Mouse (Mus musculus) midbrain, embryonic 10.5 days (tissue): ENCODE data around the gene Romo1. TPM values are rescaled to one million over a fixed set of nuclear protein-coding genes. Genes with fewer than 3 reads are reported as not detected.
"Not testable (repeated sequence)": the region's sequence is repeated elsewhere in the genome, so short reads cannot be mapped to it uniquely, and the experiment has no call there.

ENCODE experiments used
- DNase-seq: peaks from one replicate; pipeline ENCODE4 v3.0.0-alpha.2; 2017; ENCODE audit warnings: low spot score
- H3K27ac ChIP-seq: fragments of 300-500 bp; sonication (generic); replicated peaks from 2 replicates; pipeline ENCODE4 v1.5.1; 2016; ENCODE audit warnings: mild to moderate bottlenecking
- H3K27me3 ChIP-seq: fragments of 300-500 bp; sonication (generic); 2 replicates; pipeline ENCODE4 v1.6.1; 2016; ENCODE audit warnings: low read depth, mild to moderate bottlenecking; ENCODE audit not compliant: poor library complexity, severe bottlenecking
- H3K36me3 ChIP-seq: fragments of 300-500 bp; sonication (generic); 2 replicates; pipeline ENCODE4 v1.6.1; 2016; ENCODE audit warnings: mild to moderate bottlenecking, moderate library complexity
- H3K4me1 ChIP-seq: fragments of 300-500 bp; sonication (generic); 2 replicates; pipeline ENCODE4 v1.6.1; 2016
- H3K4me3 ChIP-seq: fragments of 300-500 bp; sonication (generic); 2 replicates; pipeline ENCODE4 v1.5.1; 2016; ENCODE audit warnings: mild to moderate bottlenecking, moderate library complexity
- H3K9me3 ChIP-seq: fragments of 300-500 bp; sonication (generic); replicated peaks from 2 replicates; pipeline ENCODE4 v1.6.1; 2016; ENCODE audit warnings: mild to moderate bottlenecking
- WGBS: fragments of 180-500 bp; shearing (Covaris S2); methylation state at CpG from one replicate; pipeline ENCODE4 v1.1.7; 2016; 5-methylcytosine and 5-hydroxymethylcytosine counted together
- polyA plus RNA-seq: library from polyadenylated mRNA; unstranded; fragments of >200 nt; fragmentation: Nextera tagmentation; extraction: Ambion mirVana; gene quantifications from 2 replicates; pipeline ENCODE4 v1.2.1, GENCODE M21; 2016

Romo1 gene
- polyA plus RNA-seq: 426 and 441 TPM in 2 replicates

DNA sequence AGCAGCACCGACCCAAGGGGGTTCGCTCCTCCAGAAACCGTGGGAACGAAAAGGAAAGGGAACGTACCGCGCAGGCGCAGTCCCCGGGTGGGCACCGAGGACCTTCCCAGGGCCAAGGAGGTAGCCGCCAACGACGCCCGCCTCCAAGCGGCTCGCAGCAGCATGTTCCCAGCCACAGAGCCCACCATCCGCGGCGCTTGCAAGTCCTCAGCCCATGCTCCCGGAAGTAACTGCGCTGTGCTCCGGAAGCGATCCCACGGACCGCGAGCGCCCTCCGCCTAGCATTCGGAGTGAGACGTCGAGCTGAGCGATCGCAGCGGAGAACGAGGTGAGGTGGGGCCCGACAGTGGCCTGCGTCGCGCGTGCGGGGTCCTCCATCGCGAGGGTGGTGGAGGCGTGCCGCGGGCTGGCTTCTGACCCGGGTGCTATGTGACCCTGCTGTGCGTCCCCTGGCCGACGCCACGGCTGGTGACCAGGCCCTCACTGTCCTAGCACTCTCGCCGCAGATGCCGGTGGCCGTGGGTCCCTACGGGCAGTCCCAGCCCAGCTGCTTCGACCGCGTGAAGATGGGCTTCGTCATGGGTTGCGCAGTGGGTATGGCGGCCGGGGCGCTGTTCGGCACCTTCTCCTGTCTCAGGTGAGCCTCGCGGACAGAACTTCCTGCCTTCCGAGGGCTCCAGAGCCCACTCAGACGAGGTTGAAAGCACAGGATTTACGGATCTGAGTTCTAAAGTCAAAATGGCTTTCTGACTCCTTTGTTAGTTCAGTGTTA is at the start of gene Romo1, which contains the start of gene Nfs1:
TSS of gene Romo1 (plus strand) at position 87 of the 772 bp plus-strand sequence.
TSS of gene Nfs1 (minus strand) at position 234 of the 772 bp plus-strand sequence.
- under 1% methylated on average over 70 of the region's 70 CpGs for WGBS
- peak within 1 kb of the TSS; percentile 85 for H3K4me3 ChIP-seq
- peaks cover 22% of the 10 kb centered on the region for H3K4me1 ChIP-seq
- peaks cover 53% of the 10 kb centered on the region for H3K36me3 ChIP-seq
- H3K9me3 ChIP-seq: no peaks in the 10 kb centered on the region
- peak within 1 kb of the TSS; percentile 94 for H3K27ac ChIP-seq
- DNase-seq: peak; percentile 99
- no peaks in the 10 kb centered on the region for H3K27me3 ChIP-seq

DNA sequence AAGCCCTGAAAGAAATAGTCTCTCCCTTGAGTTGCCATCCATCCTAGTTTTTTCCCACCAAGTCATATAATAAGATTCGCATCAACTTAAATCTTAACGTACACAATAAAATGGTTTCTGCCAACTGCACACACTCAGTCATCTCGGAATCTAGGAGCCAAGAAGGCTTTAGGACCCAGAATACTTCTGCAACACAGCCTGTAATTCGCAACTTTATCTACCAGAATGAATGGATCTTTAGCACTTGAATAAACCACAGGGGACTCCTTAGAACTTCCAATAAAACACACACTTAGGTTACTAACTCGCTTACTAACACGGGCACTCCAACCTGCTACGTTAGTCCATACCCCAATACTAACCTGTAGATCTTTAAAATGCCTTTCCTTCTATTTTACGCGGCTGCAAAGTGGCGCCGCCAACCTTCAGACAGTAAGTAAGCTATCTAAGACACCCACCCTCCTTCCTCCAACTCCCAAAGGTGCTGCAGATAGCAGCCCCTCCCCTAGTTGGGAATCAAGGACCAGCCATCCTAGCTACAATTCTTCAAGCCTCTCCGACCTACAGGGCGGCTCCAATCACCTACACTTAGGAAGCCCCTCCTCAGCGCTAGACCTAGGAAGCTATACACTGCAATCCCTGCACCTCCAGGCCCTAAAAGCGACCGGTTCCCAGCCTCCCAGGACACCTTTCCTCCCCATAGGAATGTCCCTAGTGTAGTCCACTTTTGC is 33.0 kb upstream of the Romo1 start:
- Histone ChIP-seq H3K36me3 (peaks cover 35% of the 10 kb centered on the region), H3K27ac (peak overlapping the region; percentile 98), H3K4me1 (peaks cover 20% of the 10 kb centered on the region), H3K9me3 (no peaks in the 10 kb centered on the region), H3K27me3 (no peaks in the 10 kb centered on the region), H3K4me3 (peak overlapping the region; percentile 96)
- no peak for DNase-seq
- WGBS: under 1% methylated on average over 16 of the region's 16 CpGs

DNA sequence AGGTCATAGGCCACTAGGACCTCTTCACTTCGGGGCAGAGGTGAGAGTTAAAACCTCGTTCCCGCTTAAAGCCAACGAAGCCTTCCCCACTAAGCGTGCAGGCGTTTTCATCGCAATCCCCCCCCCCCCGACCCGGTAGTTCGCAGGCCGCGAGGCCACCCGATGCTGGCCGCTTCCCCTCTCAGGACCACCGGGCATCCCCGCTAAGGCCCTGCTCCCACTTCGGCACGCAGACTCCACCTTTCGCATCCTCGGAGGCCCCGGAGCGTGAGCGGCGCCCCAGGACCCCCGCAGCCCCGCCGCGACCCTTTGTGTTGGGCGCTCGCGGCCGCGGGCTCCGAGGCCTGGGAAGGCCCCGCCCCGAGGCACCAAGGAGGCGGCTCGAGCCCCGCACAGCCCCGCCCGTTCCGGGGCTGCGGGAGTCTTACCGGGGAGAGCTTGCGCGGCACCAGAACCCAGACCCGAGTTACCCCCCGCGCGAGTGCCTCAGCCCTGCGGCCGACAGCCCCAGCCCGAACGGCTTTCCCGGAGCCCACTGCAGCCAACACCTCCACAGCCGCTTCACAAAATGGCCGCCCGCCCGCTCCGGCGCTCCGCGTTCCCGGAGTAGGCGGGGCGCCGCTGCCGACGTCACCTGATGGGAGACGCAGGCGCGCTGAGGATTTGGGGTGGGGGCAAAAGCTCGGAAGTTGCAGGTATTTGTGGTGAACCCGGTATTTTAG is 32.3 kb upstream of the Romo1 start, which contains the start of the genes Cpne1 and Rbm12:
TSS of gene Cpne1 (minus strand) at position 608 of the 722 bp plus-strand sequence.
TSS of gene Rbm12 (minus strand) at position 621 of the 722 bp plus-strand sequence.
- WGBS: under 1% methylated on average over 74 of the region's 74 CpGs
- Histone ChIP-seq H3K4me1 (peaks cover 20% of the 10 kb centered on the region), H3K27me3 (no peaks in the 10 kb centered on the region), H3K4me3 (peak within 1 kb of the TSS; percentile 96), H3K9me3 (no peaks in the 10 kb centered on the region), H3K36me3 (peaks cover 30% of the 10 kb centered on the region), H3K27ac (peak within 1 kb of the TSS; percentile 98)
- DNase-seq: peak; percentile 95

DNA sequence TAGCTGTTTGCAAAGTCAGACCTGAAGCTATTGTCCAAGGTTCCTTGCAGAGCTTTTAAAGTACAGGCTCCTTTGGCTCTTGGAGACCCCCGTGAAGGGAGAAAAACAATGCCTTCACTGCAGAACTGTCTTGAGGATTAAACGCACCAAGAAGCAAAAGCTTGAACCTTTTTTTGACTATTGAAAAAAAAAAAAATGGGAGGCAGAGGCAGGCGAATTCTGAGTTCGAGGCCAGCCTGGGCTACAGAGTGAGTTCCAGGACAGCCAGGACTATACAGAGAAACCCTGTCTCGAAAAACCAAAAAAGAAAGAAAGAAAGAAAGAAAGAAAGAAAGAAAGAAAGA is 31.8 kb upstream of the Romo1 start:
- DNase-seq, H3K9me3 ChIP-seq, H3K27me3 ChIP-seq: not testable (repeated sequence)
- peaks cover 25% of the 10 kb centered on the region for H3K36me3 ChIP-seq
- H3K4me1 ChIP-seq: peaks cover 20% of the 10 kb centered on the region
- H3K27ac ChIP-seq: peak overlapping the region; percentile 98
- WGBS: 29% methylated on average over 5 of the region's 5 CpGs
- peak overlapping the region; percentile 96 for H3K4me3 ChIP-seq

DNA sequence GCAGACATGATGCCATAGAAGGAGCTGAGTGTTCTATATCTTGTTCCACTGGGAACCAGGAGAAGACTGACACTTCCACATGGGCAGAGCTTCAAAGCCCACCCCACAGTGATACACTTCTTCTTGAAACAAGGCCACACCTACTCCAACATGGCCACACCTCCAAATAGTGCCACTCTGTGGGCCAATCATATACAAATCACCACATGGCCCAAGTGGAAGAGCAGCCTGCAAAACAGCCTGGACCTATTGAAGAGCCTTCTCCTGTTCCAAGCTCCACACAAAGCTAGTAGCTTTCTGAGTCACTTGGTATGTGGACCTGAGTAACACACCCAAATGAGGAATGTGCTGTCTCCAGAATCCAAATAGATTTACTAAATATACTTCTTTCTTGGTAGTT is 24.3 kb upstream of the Romo1 start:
- Histone ChIP-seq H3K4me3 (no peak overlapping the region), H3K27me3 (no peaks in the 10 kb centered on the region), H3K27ac (no peak overlapping the region), H3K9me3 (no peaks in the 10 kb centered on the region), H3K36me3 (peaks cover 15% of the 10 kb centered on the region), H3K4me1 (no peaks in the 10 kb centered on the region)
- DNase-seq: no peak

DNA sequence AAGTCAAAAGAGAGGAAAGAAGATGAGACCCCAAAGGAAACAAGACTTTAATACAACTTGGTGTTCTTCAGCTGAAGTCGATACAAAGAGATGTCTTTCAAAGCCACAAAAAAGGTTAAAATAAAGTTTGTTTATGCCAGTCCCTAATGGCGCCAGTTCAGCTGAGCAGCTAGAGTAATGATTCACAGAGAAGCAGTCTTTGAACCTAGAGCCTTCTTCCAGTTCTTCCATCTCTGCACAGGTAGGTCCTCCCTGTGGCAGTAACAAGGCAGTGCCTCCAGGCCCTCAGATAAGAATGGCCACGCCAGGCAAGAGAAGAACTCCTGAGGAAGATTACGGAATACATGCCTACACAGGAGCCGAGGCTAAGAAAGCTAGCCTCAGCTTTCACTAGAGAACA is 20.1 kb upstream of the Romo1 start:
- DNase-seq: no peak
- WGBS: 90% methylated on average over 5 of the region's 5 CpGs
- Histone ChIP-seq H3K4me3 (no peak overlapping the region), H3K36me3 (peaks cover 46% of the 10 kb centered on the region), H3K9me3 (no peaks in the 10 kb centered on the region), H3K27me3 (no peaks in the 10 kb centered on the region), H3K27ac (no peak overlapping the region), H3K4me1 (no peaks in the 10 kb centered on the region)

DNA sequence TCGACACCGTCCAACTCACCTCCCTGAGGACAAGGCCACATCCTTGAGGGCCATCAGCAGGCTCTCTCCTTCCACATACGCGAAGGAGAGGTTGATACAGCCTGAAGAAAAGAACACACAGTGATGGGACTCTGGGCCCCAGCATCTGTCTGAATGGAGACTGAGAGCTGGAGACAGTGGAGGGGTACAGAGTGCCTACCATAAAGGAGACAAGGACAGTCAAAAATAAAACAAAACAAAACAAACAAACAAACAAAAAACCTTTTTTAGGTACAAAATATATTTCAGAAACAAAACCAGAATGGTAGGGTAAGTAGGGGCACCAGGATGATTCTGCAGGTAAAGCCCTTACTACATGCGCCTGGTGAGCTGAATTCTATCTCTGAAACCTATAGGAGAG is 16.8 kb upstream of the Romo1 start, which contains the start of gene Gm28036:
TSS of gene Gm28036 (minus strand) at position 101 of the 400 bp plus-strand sequence.
- H3K4me1 ChIP-seq: no peaks in the 10 kb centered on the region
- DNase-seq: no peak
- WGBS: 94% methylated on average over 5 of the region's 5 CpGs
- H3K36me3 ChIP-seq: peaks cover 67% of the 10 kb centered on the region
- H3K27me3 ChIP-seq: no peaks in the 10 kb centered on the region
- no peak within 1 kb of the TSS for H3K27ac ChIP-seq
- H3K4me3 ChIP-seq: no peak within 1 kb of the TSS
- H3K9me3 ChIP-seq: no peaks in the 10 kb centered on the region

DNA sequence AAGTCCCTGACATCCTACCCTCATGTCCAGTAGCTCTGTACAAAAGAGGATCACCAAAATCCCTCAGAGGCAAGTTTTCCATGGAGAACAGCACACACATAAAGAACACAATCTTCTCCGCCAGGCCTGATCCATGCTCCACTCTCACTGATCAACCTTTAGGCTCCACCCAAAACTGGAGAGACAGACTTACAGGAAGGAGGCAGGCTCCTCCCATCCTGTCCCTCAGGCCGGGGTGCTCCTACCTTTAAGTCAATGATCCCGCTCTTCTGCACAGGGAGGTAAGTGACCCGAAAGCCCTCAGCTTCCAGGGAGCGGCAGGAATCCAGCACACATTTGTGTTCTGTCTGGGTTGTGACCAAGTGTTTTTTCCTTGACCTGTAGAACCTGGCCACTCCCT is 9.7 kb upstream of the Romo1 start:
- Histone ChIP-seq H3K27ac (no peak overlapping the region), H3K36me3 (peaks cover 49% of the 10 kb centered on the region), H3K9me3 (no peaks in the 10 kb centered on the region), H3K27me3 (no peaks in the 10 kb centered on the region), H3K4me1 (no peaks in the 10 kb centered on the region), H3K4me3 (no peak overlapping the region)
- WGBS: 90% methylated on average over 5 of the region's 5 CpGs
- DNase-seq: no peak

DNA sequence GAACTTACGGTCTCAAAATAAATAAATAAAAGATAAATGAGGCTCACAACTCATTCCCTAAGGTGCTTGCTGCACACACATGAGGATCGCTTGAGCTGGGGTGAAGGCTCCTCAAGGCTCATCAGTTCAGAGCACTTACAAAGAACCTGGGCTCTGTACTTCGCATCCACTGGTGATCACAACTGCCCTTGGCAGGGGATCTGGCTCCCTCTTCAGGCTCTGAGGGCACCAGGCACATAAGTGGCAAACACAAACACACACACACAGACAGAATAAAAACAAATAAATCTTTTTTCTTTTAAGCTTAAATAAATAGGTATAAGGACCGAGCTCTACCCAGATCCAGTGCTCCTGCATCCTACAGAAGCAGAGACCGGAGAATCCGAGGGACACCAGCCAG is 8.1 kb upstream of the Romo1 start:
- Histone ChIP-seq H3K4me3 (no peak overlapping the region), H3K36me3 (peaks cover 49% of the 10 kb centered on the region), H3K27me3 (no peaks in the 10 kb centered on the region), H3K9me3 (no peaks in the 10 kb centered on the region), H3K4me1 (no peaks in the 10 kb centered on the region), H3K27ac (no peak overlapping the region)
- no peak for DNase-seq
- WGBS: 86% methylated on average over 6 of the region's 6 CpGs

DNA sequence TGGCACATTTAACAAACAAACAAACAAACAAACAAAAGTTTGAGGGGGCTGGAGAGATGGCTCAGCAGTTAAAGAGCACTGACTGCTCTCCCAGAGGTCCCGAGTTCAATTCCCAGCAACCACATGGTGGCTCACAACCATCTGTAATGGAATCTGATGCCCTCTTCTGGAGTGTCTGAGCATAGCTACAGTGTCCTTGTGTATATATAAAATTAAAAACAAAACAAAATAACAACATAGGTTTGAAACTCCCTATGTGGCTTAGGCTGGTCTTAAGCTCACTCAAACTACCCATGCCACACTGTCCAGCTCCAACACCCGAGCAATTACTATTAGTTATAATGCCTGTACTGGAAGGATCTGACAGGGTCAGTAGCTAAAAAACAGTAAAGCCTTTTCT is 1.0 kb upstream of the Romo1 start:
- H3K27me3 ChIP-seq: no peaks in the 10 kb centered on the region
- peak overlapping the region; percentile 85 for H3K4me3 ChIP-seq
- WGBS: 91% methylated on average over 2 of the region's 2 CpGs
- H3K4me1 ChIP-seq: peaks cover 22% of the 10 kb centered on the region
- no peak overlapping the region for H3K27ac ChIP-seq
- H3K9me3 ChIP-seq: no peaks in the 10 kb centered on the region
- DNase-seq: no peak
- peaks cover 46% of the 10 kb centered on the region for H3K36me3 ChIP-seq

DNA sequence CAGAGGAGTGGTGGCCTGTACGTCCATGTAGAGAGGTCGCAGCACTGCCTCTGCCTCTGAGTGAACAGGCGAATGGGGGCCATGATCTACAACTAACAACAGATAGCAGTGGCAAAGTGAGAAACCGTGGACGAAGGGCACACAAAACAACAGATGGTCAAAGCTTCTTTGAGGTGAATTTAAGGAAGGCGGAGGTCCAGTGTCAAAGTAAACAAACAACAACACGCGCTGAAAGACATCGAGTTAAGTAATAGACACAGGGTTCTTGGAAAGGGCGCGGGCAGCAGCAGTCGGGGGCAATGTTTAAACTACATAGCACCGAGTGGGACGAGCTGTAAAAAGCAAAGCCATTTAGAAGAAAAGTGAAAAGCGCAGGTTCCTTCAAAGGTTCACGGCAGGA is 472 bp upstream of the Romo1 start:
- Histone ChIP-seq H3K36me3 (peaks cover 51% of the 10 kb centered on the region), H3K9me3 (no peaks in the 10 kb centered on the region), H3K4me3 (peak overlapping the region; percentile 85), H3K4me1 (peaks cover 22% of the 10 kb centered on the region), H3K27ac (peak overlapping the region; percentile 94), H3K27me3 (no peaks in the 10 kb centered on the region)
- peak; percentile 31 for DNase-seq
- WGBS: 4% methylated on average over 16 of the region's 16 CpGs

DNA sequence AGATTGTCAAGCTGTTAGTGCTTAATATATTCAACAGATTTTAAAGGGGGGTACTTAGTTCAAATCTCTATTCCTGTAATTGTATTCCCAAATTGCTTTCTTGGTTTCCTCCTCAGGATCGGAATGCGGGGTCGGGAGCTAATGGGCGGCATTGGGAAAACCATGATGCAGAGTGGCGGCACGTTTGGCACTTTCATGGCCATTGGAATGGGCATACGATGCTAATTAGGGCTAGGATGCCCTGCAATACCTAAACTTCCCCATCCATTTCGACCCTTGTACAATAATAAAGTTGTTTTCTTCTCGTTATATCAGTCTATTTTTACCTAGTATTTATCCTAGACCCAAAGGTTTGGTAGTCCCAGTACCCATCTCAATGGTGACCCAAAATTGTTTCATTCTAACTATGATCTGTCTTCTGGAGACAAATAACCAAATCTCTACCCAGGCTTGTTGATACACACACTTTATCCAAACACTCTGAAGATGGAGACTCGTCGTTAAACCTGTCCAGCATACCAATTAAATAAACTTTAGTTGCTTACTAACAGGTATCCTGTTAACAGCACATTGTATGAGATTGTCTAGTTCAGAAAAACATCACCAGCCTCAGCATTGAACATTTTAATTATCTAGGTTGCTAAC is 1.8 kb downstream of the Romo1 start:
- Histone ChIP-seq H3K27ac (no peak overlapping the region), H3K4me3 (peak overlapping the region; percentile 85), H3K9me3 (no peaks in the 10 kb centered on the region), H3K27me3 (no peaks in the 10 kb centered on the region), H3K36me3 (peaks cover 60% of the 10 kb centered on the region), H3K4me1 (peaks cover 22% of the 10 kb centered on the region)
- DNase-seq: no peak
- WGBS: 74% methylated on average over 11 of the region's 11 CpGs
